Mouse (Mus musculus): ENCODE results near the gene Ncdn.

GRCm38 (mm10) chr4:126750046-126750683 lies 3.1 kb downstream of the Ncdn start:
- no peak for TF ChIP-seq POLR2A (IDR thresholded peaks at IDR 0.05; ENCODE audit: low read depth, low read length)
- TF ChIP-seq CTCF (IDR thresholded peaks at IDR 0.05; ENCODE audit: borderline replicate concordance, insufficient read depth, low read length): no peak
